Mouse (Mus musculus): ENCODE data around the gene Gm960.

GRCm38 (mm10) chr19:4711098-4711600 lies 12.7 kb upstream of the Gm960 start, which contains the start of gene Sptbn2:
- no peak for TF ChIP-seq CTCF (IDR thresholded peaks at IDR 0.05; ENCODE audit: control insufficient read depth, insufficient read depth, insufficient replicate concordance, low read depth, low read length)
- TF ChIP-seq POLR2A (IDR thresholded peaks at IDR 0.05; ENCODE audit: control insufficient read depth, low read depth, low read length): no peak
